Mouse (Mus musculus): ENCODE data around the gene Mad2l1bp. TPM values are rescaled to one million over a fixed set of nuclear protein-coding genes. Genes with fewer than 3 reads are reported as not detected.

Gene Mad2l1bp
- polyA plus RNA-seq, 1 experiment from 2014 or later = 31.6 TPM

GRCm38 (mm10) chr17:46110402-46111289 lies 42.7 kb downstream of the Mad2l1bp start, which contains the start of gene Mrps18a:
TSS of gene Mrps18a (plus strand) at chr17:46110986.
- Histone ChIP-seq H3K4me2 (ENCODE audit: low read length) (peak within 1 kb of the TSS; percentile 81), H3K9me3 (replicated peaks; ENCODE audit: control insufficient read depth, low read length) (no peaks in the 10 kb centered on the region), H3K4me3 (ENCODE audit: low read depth, low read length) (peak within 1 kb of the TSS; percentile 75), H3K27ac (ENCODE audit: low read depth, low read length) (peak within 1 kb of the TSS; percentile 78), H3K4me1 (ENCODE audit: control insufficient read depth, insufficient read depth, low read length) (peaks cover 3% of the 10 kb centered on the region), H3K36me3 (ENCODE audit: control insufficient read depth, insufficient read depth, low read length) (no peaks in the 10 kb centered on the region), H3K27me3 (replicated peaks; ENCODE audit: control insufficient read depth, insufficient read depth, low read length) (0 out of 2 replicates have a peak, but pooled peaks cover 9% of the 10 kb centered on the region), H3K9ac (ENCODE audit: low read length) (peak within 1 kb of the TSS; percentile 79)
- ATAC-seq (peak; percentile 97), DNase-seq (ENCODE audit: low spot score) (peak; percentile 93)
- WGBS = 6% methylated on average over 38 of the region's 38 CpGs

GRCm38 (mm10) chr17:46108286-46108685 lies 45.1 kb downstream of the Mad2l1bp start:
- ATAC-seq (no peak), DNase-seq (ENCODE audit: low spot score) (peak; percentile 29)
- Histone ChIP-seq H3K27me3 (replicated peaks; ENCODE audit: control insufficient read depth, insufficient read depth, low read length) (0 out of 2 replicates have a peak, but pooled peaks cover 9% of the 10 kb centered on the region), H3K27ac (ENCODE audit: low read depth, low read length) (no peak overlapping the region), H3K36me3 (ENCODE audit: control insufficient read depth, insufficient read depth, low read length) (no peaks in the 10 kb centered on the region), H3K4me1 (ENCODE audit: control insufficient read depth, insufficient read depth, low read length) (peaks cover 3% of the 10 kb centered on the region), H3K9me3 (replicated peaks; ENCODE audit: control insufficient read depth, low read length) (no peaks in the 10 kb centered on the region), H3K9ac (ENCODE audit: low read length) (no peak overlapping the region), H3K4me3 (ENCODE audit: low read depth, low read length) (no peak overlapping the region), H3K4me2 (ENCODE audit: low read length) (no peak overlapping the region)
- 74% methylated on average over 4 of the region's 4 CpGs for WGBS

- H3K27ac ChIP-seq (ENCODE audit: low read depth, low read length) = no peak overlapping the region
- no peaks in the 10 kb centered on the region for H3K9me3 ChIP-seq (replicated peaks; ENCODE audit: control insufficient read depth, low read length)
- H3K9ac ChIP-seq (ENCODE audit: low read length) = no peak overlapping the region
- H3K36me3 ChIP-seq (ENCODE audit: control insufficient read depth, insufficient read depth, low read length) = no peaks in the 10 kb centered on the region
- 0 out of 2 replicates have a peak, but pooled peaks cover 7% of the 10 kb centered on the region for H3K27me3 ChIP-seq (replicated peaks; ENCODE audit: control insufficient read depth, insufficient read depth, low read length)
- H3K4me1 ChIP-seq (ENCODE audit: control insufficient read depth, insufficient read depth, low read length) = no peaks in the 10 kb centered on the region
- ATAC-seq = no peak
- 65% methylated on average over 12 of the region's 12 CpGs for WGBS
- DNase-seq (ENCODE audit: low spot score) = no peak
- H3K4me3 ChIP-seq (ENCODE audit: low read depth, low read length) = no peak overlapping the region
- H3K4me2 ChIP-seq (ENCODE audit: low read length) = no peak overlapping the region
Measured at GRCm38 (mm10) chr17:46104487-46104886, 48.9 kb downstream of the Mad2l1bp start.

GRCm38 (mm10) chr17:46102608-46103159 lies 50.7 kb downstream of the Mad2l1bp start:
- DNase-seq (ENCODE audit: low spot score) = no peak
- no peaks in the 10 kb centered on the region for H3K9me3 ChIP-seq (replicated peaks; ENCODE audit: control insufficient read depth, low read length)
- no peak overlapping the region for H3K4me2 ChIP-seq (ENCODE audit: low read length)
- no peak overlapping the region for H3K27ac ChIP-seq (ENCODE audit: low read depth, low read length)
- no peak for ATAC-seq
- no peaks in the 10 kb centered on the region for H3K4me1 ChIP-seq (ENCODE audit: control insufficient read depth, insufficient read depth, low read length)
- H3K27me3 ChIP-seq (replicated peaks; ENCODE audit: control insufficient read depth, insufficient read depth, low read length) = no peaks in the 10 kb centered on the region
- WGBS = 50% methylated on average over 8 of the region's 8 CpGs
- no peaks in the 10 kb centered on the region for H3K36me3 ChIP-seq (ENCODE audit: control insufficient read depth, insufficient read depth, low read length)
- H3K9ac ChIP-seq (ENCODE audit: low read length) = no peak overlapping the region
- H3K4me3 ChIP-seq (ENCODE audit: low read depth, low read length) = no peak overlapping the region

- WGBS = 90% methylated on average over 9 of the region's 9 CpGs
- H3K4me3 ChIP-seq (ENCODE audit: low read depth, low read length) = no peak overlapping the region
- H3K9me3 ChIP-seq (replicated peaks; ENCODE audit: control insufficient read depth, low read length) = no peaks in the 10 kb centered on the region
- no peaks in the 10 kb centered on the region for H3K4me1 ChIP-seq (ENCODE audit: control insufficient read depth, insufficient read depth, low read length)
- DNase-seq (ENCODE audit: low spot score) (no peak), ATAC-seq (no peak)
- no peak overlapping the region for H3K27ac ChIP-seq (ENCODE audit: low read depth, low read length)
- no peaks in the 10 kb centered on the region for H3K27me3 ChIP-seq (replicated peaks; ENCODE audit: control insufficient read depth, insufficient read depth, low read length)
- no peak overlapping the region for H3K4me2 ChIP-seq (ENCODE audit: low read length)
- no peak overlapping the region for H3K9ac ChIP-seq (ENCODE audit: low read length)
- no peaks in the 10 kb centered on the region for H3K36me3 ChIP-seq (ENCODE audit: control insufficient read depth, insufficient read depth, low read length)
Measured at GRCm38 (mm10) chr17:46101906-46102305, 51.4 kb downstream of the Mad2l1bp start.

GRCm38 (mm10) chr17:46098525-46098924 lies 54.8 kb downstream of the Mad2l1bp start:
- H3K4me1 ChIP-seq (ENCODE audit: control insufficient read depth, insufficient read depth, low read length) = no peaks in the 10 kb centered on the region
- no peak for ATAC-seq
- 64% methylated on average over 8 of the region's 8 CpGs for WGBS

More at GRCm38 (mm10) chr17:46098525-46098924, 54.8 kb downstream of the Mad2l1bp start:
- Histone ChIP-seq H3K27me3 (replicated peaks; ENCODE audit: control insufficient read depth, insufficient read depth, low read length) (no peaks in the 10 kb centered on the region), H3K4me3 (ENCODE audit: low read depth, low read length) (no peak overlapping the region), H3K27ac (ENCODE audit: low read depth, low read length) (no peak overlapping the region), H3K9me3 (replicated peaks; ENCODE audit: control insufficient read depth, low read length) (no peaks in the 10 kb centered on the region), H3K36me3 (ENCODE audit: control insufficient read depth, insufficient read depth, low read length) (no peaks in the 10 kb centered on the region), H3K4me2 (ENCODE audit: low read length) (no peak overlapping the region), H3K9ac (ENCODE audit: low read length) (no peak overlapping the region)
- DNase-seq (ENCODE audit: low spot score) = no peak

Other genes starting within 250 kb of the Mad2l1bp start
- 2.3 and 2.6 TPM in 2 replicates for gene Vegfa, start 121.2 kb downstream of the Mad2l1bp start, polyA plus RNA-seq (2014; fragmentation: Nextera tagmentation; extraction: Ambion mirVana)
- 135 and 141 TPM in 2 replicates for gene Mrps18a, start 42.6 kb downstream of the Mad2l1bp start, polyA plus RNA-seq (2014; fragmentation: Nextera tagmentation; extraction: Ambion mirVana)
- 46.8 and 47.3 TPM in 2 replicates for gene Rsph9, start 9.3 kb downstream of the Mad2l1bp start, polyA plus RNA-seq (2014; fragmentation: Nextera tagmentation; extraction: Ambion mirVana)
- 21.6 and 26.3 TPM in 2 replicates for gene Gtpbp2, start 7.5 kb upstream of the Mad2l1bp start, polyA plus RNA-seq (2014; fragmentation: Nextera tagmentation; extraction: Ambion mirVana)
- 4.5 and 6.3 TPM in 2 replicates for gene Polh, start 49.1 kb upstream of the Mad2l1bp start, polyA plus RNA-seq (2014; fragmentation: Nextera tagmentation; extraction: Ambion mirVana)
- 50.5 and 50.9 TPM in 2 replicates for gene Xpo5, start 49.2 kb upstream of the Mad2l1bp start, polyA plus RNA-seq (2014; fragmentation: Nextera tagmentation; extraction: Ambion mirVana)
- gene Polr1c, start 94.5 kb upstream of the Mad2l1bp start, polyA plus RNA-seq (2014; fragmentation: Nextera tagmentation; extraction: Ambion mirVana) = 90.2 and 106 TPM in 2 replicates
- gene Yipf3, start 94.5 kb upstream of the Mad2l1bp start, polyA plus RNA-seq (2014; fragmentation: Nextera tagmentation; extraction: Ambion mirVana) = 97.5 and 102 TPM in 2 replicates
- gene Lrrc73, start 100.0 kb upstream of the Mad2l1bp start, polyA plus RNA-seq (2014; fragmentation: Nextera tagmentation; extraction: Ambion mirVana) = 9.8 and 10.6 TPM in 2 replicates
- 22.8 and 23.9 TPM in 2 replicates for gene Tjap1, start 129.5 kb upstream of the Mad2l1bp start, polyA plus RNA-seq (2014; fragmentation: Nextera tagmentation; extraction: Ambion mirVana)
- gene Dlk2, start 143.9 kb upstream of the Mad2l1bp start, polyA plus RNA-seq (2014; fragmentation: Nextera tagmentation; extraction: Ambion mirVana) = 5.2 and 6.4 TPM in 2 replicates
- 4.3 and 6.7 TPM in 2 replicates for gene Abcc10, start 174.8 kb upstream of the Mad2l1bp start, polyA plus RNA-seq (2014; fragmentation: Nextera tagmentation; extraction: Ambion mirVana)
- gene Zfp318, start 230.2 kb upstream of the Mad2l1bp start, polyA plus RNA-seq (2014; fragmentation: Nextera tagmentation; extraction: Ambion mirVana) = 10.7 and 13.0 TPM in 2 replicates